Mouse (Mus musculus): ENCODE measurements around the gene Grasp. TPM values are rescaled to one million over a fixed set of nuclear protein-coding genes. Genes with fewer than 3 reads are reported as not detected.

Grasp gene
- polyA plus RNA-seq, 1 experiment from 2014 or later = 4.1 TPM

DNA sequence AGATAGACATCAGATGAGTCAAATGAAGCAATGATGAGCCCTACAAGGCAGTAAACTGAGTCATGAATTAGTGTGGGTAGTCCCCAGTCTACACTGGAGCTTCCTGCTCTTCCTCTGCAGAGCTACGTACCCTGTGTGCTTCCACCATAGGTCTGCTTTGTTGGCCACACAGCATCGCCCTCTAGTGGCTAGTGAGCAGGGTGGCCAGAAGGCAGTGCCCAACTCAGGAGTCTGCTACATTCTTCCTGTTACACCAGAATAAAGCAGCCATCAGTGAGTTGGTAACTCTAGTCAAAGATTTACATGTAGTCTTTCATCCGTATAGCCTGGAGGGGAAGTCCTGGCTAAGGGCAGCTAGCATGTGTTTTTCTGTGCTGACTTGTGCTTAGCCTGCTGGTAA lies 25.8 kb upstream of the Grasp start:
- H3K36me3 ChIP-seq (ENCODE audit: control insufficient read depth, insufficient read depth, low read length) = peaks cover 50% of the 10 kb centered on the region
- H3K9me3 ChIP-seq (replicated peaks; ENCODE audit: control insufficient read depth, low read length) = no peaks in the 10 kb centered on the region
- H3K27me3 ChIP-seq (ENCODE audit: control insufficient read depth, insufficient read depth, low read length) = no peaks in the 10 kb centered on the region
- H3K27ac ChIP-seq (ENCODE audit: low read depth, low read length) = no peak overlapping the region
- no peak overlapping the region for H3K4me2 ChIP-seq
- 22% methylated on average over 3 of the region's 3 CpGs for WGBS (ENCODE audit: insufficient replicate concordance)
- peak; percentile 70 for ATAC-seq (replicated peaks; ENCODE audit: insufficient number of reproducible peaks, low FRiP score, low TSS enrichment)
- no peak overlapping the region for H3K4me3 ChIP-seq (ENCODE audit: low read depth, low read length)
- H3K9ac ChIP-seq (ENCODE audit: low read depth, low read length) = no peak overlapping the region
- peaks cover 10% of the 10 kb centered on the region for H3K4me1 ChIP-seq (ENCODE audit: control insufficient read depth, insufficient read depth, low read length)

DNA sequence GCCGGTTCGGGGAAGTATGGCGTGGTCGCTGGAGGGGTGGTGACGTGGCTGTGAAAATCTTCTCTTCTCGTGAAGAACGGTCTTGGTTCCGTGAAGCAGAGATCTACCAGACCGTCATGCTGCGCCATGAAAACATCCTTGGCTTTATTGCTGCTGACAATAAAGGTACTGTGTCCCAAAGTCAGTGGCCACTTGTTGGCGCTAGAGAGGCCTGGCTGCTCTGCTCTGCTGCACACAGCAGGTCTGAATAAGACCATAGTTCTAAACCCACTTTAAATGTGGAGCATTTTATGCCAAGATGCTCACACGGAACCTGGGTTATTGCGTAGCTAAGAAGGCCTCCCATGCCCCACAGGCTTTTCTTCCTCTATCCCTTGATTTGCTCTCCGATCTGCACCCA lies 25.1 kb upstream of the Grasp start:
- Histone ChIP-seq H3K4me3 (ENCODE audit: low read depth, low read length) (no peak overlapping the region), H3K27ac (ENCODE audit: low read depth, low read length) (no peak overlapping the region), H3K27me3 (ENCODE audit: control insufficient read depth, insufficient read depth, low read length) (no peaks in the 10 kb centered on the region), H3K9ac (ENCODE audit: low read depth, low read length) (no peak overlapping the region), H3K4me2 (no peak overlapping the region), H3K9me3 (replicated peaks; ENCODE audit: control insufficient read depth, low read length) (no peaks in the 10 kb centered on the region), H3K4me1 (ENCODE audit: control insufficient read depth, insufficient read depth, low read length) (peaks cover 4% of the 10 kb centered on the region), H3K36me3 (ENCODE audit: control insufficient read depth, insufficient read depth, low read length) (peaks cover 50% of the 10 kb centered on the region)
- 88% methylated on average over 14 of the region's 14 CpGs for WGBS (ENCODE audit: insufficient replicate concordance)
- no peak for ATAC-seq (replicated peaks; ENCODE audit: insufficient number of reproducible peaks, low FRiP score, low TSS enrichment)

DNA sequence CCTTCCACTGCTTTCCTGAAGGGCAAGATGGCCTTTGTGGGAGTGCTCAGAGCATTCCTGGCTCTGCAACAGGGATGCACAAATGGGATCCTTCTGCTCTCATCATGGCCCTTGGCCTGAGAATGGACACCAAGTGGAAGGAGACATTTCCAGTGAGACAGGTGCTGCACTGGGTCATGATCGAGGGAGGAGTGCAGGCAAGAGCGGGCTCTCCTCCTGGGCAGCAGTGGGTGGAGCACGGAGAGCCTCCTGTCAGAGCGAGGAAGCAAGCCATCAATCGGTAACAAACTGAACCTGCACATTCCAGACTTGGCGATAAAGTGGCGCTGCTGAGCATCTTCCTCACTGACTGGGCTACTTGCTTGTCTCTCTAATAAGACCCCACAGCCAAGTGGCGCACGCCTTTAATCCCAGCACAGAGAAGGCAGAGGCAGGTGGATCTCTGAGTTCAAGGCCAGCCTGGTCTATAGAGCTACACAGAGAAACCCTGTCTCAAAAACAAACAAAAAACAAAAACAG lies 23.2 kb upstream of the Grasp start:
- no peak for ATAC-seq (replicated peaks; ENCODE audit: insufficient number of reproducible peaks, low FRiP score, low TSS enrichment)
- Histone ChIP-seq H3K9ac (ENCODE audit: low read depth, low read length) (no peak overlapping the region), H3K27me3 (ENCODE audit: control insufficient read depth, insufficient read depth, low read length) (no peaks in the 10 kb centered on the region), H3K4me1 (ENCODE audit: control insufficient read depth, insufficient read depth, low read length) (no peaks in the 10 kb centered on the region), H3K4me2 (no peak overlapping the region), H3K36me3 (ENCODE audit: control insufficient read depth, insufficient read depth, low read length) (peaks cover 46% of the 10 kb centered on the region), H3K4me3 (ENCODE audit: low read depth, low read length) (no peak overlapping the region), H3K9me3 (replicated peaks; ENCODE audit: control insufficient read depth, low read length) (no peaks in the 10 kb centered on the region), H3K27ac (ENCODE audit: low read depth, low read length) (no peak overlapping the region)
- 96% methylated on average over 9 of the region's 9 CpGs for WGBS (ENCODE audit: insufficient replicate concordance)

DNA sequence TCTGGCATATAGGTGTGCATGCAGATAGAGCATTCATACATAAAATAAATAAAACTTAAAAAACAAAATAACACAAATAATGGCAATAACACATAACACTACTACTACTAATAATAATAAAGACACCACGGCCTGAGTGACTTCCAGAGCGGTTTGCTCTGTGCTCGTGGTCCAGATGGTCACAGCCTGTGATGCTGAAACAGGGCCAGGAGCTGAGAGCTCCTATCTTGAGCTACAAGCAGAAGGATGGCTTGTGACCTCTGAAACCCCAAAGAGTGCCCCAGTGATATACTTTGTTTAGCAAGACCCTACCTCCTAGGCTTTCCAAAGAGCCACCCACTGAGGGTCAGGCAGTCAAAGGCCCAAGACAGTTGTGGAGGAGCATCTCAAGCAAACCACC lies 22.6 kb upstream of the Grasp start:
- no peaks in the 10 kb centered on the region for H3K27me3 ChIP-seq (ENCODE audit: control insufficient read depth, insufficient read depth, low read length)
- no peak overlapping the region for H3K27ac ChIP-seq (ENCODE audit: low read depth, low read length)
- no peaks in the 10 kb centered on the region for H3K4me1 ChIP-seq (ENCODE audit: control insufficient read depth, insufficient read depth, low read length)
- no peak overlapping the region for H3K4me3 ChIP-seq (ENCODE audit: low read depth, low read length)
- no peaks in the 10 kb centered on the region for H3K9me3 ChIP-seq (replicated peaks; ENCODE audit: control insufficient read depth, low read length)
- 98% methylated on average over 3 of the region's 3 CpGs for WGBS (ENCODE audit: insufficient replicate concordance)
- H3K9ac ChIP-seq (ENCODE audit: low read depth, low read length) = no peak overlapping the region
- no peak for ATAC-seq (replicated peaks; ENCODE audit: insufficient number of reproducible peaks, low FRiP score, low TSS enrichment)
- no peak overlapping the region for H3K4me2 ChIP-seq
- peaks cover 46% of the 10 kb centered on the region for H3K36me3 ChIP-seq (ENCODE audit: control insufficient read depth, insufficient read depth, low read length)

DNA sequence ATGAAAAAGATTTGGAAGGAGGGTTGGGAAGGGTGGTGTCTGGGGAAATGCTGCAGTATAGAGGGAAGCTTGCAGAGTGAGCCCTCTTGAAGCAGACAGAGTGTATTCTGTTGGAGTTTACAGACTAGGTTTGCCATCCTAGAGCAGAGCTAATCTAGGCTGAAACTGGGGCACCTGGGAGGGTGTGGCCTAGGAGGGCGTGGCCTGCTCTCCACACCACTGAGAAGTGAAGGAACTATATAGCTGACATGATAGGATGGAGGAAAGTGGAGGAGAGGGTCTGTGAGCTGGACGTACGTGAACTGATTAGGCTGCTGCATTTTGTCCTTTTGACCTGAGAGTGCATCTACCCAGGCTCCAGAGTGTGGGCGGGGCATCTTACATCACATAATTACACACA lies 20.3 kb upstream of the Grasp start:
- H3K4me1 ChIP-seq (ENCODE audit: control insufficient read depth, insufficient read depth, low read length) = no peaks in the 10 kb centered on the region
- no peak overlapping the region for H3K27ac ChIP-seq (ENCODE audit: low read depth, low read length)
- H3K36me3 ChIP-seq (ENCODE audit: control insufficient read depth, insufficient read depth, low read length) = peaks cover 43% of the 10 kb centered on the region
- no peaks in the 10 kb centered on the region for H3K9me3 ChIP-seq (replicated peaks; ENCODE audit: control insufficient read depth, low read length)
- H3K4me3 ChIP-seq (ENCODE audit: low read depth, low read length) = no peak overlapping the region
- no peak overlapping the region for H3K9ac ChIP-seq (ENCODE audit: low read depth, low read length)
- 68% methylated on average over 4 of the region's 4 CpGs for WGBS (ENCODE audit: insufficient replicate concordance)
- no peak overlapping the region for H3K4me2 ChIP-seq
- no peak for ATAC-seq (replicated peaks; ENCODE audit: insufficient number of reproducible peaks, low FRiP score, low TSS enrichment)
- H3K27me3 ChIP-seq (ENCODE audit: control insufficient read depth, insufficient read depth, low read length) = no peaks in the 10 kb centered on the region

DNA sequence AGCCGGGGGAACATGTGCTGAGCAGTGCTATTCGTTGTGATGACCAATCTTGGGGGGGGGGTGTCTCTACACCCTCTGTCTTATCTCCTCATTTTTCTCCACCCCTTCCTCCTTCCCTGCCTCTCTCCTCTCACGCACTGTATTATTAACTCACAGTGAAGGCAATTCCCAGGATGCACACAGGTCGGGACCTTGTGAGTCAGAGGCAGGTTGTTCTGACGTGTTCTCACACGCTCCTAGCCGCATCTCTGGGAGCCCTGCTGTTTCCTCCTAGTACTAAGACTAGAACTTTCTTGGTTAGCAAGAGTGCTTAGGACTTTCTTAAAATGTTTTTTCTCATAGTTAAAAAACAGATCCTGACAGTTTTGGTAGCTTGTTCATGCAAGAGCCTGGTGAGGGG lies 19.2 kb upstream of the Grasp start:
- ATAC-seq (replicated peaks; ENCODE audit: insufficient number of reproducible peaks, low FRiP score, low TSS enrichment) = no peak
- peaks cover 38% of the 10 kb centered on the region for H3K36me3 ChIP-seq (ENCODE audit: control insufficient read depth, insufficient read depth, low read length)

DNA sequence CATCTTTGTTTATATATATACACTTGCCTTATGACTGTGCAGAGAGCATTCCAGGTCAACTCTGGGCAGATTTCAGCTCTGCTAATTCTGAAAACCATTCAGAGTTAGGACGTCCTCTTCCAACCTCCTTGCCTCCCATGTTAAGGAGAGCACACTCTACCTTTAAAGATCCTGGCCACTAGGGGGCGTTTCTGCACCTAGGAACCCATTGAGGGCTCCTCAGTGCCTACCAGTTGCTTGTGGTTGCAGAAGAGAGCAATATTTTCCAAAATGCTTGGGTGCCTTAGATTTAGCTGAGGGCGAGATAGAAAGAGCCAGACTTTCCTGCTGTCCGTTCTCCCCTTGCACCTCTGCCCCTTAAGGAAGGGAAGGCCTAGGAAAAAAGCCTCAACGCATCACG lies 13.8 kb upstream of the Grasp start:
- ATAC-seq (replicated peaks; ENCODE audit: insufficient number of reproducible peaks, low FRiP score, low TSS enrichment) = no peak

More for the DNA sequence above, 19.2 kb upstream of the Grasp start:
- H3K4me2 ChIP-seq = no peak overlapping the region
- H3K27ac ChIP-seq (ENCODE audit: low read depth, low read length) = no peak overlapping the region
- no peaks in the 10 kb centered on the region for H3K27me3 ChIP-seq (ENCODE audit: control insufficient read depth, insufficient read depth, low read length)
- no peak overlapping the region for H3K4me3 ChIP-seq (ENCODE audit: low read depth, low read length)
- no peak overlapping the region for H3K9ac ChIP-seq (ENCODE audit: low read depth, low read length)
- WGBS (ENCODE audit: insufficient replicate concordance) = 82% methylated on average over 7 of the region's 7 CpGs
- no peaks in the 10 kb centered on the region for H3K4me1 ChIP-seq (ENCODE audit: control insufficient read depth, insufficient read depth, low read length)
- no peaks in the 10 kb centered on the region for H3K9me3 ChIP-seq (replicated peaks; ENCODE audit: control insufficient read depth, low read length)

DNA sequence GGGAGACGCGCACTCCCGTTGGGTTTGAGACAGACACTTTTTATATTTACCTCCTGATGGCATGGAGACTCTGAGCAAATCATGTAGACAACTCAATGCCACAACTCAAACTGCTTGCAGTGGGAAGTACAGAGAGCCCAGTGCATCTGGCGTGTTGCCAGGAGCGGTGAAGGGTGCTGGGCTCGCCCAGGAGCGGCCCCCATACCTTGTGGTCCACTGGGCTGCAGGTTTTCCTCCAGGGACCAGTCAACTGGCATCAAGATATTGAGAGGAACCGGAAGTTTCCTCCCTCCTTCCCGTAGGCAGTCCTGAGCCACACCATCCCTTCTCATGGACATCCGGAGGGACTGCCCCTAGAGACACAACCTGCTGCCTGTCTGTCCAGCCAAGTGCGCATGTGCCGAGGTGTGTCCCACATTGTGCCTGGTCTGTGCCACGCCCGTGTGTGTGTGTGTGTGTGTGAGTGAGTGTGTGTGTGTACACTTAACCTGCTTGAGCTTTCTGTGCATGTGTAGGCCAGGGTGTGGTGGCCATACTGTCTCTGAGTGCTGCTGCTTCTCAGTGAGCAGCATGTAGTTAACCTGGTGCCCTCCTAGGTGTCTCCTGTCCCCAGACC lies 12.9 kb upstream of the Grasp start:
- Histone ChIP-seq H3K27ac (ENCODE audit: low read depth, low read length) (no peak overlapping the region), H3K27me3 (ENCODE audit: control insufficient read depth, insufficient read depth, low read length) (no peaks in the 10 kb centered on the region), H3K9ac (ENCODE audit: low read depth, low read length) (no peak overlapping the region), H3K4me1 (ENCODE audit: control insufficient read depth, insufficient read depth, low read length) (no peaks in the 10 kb centered on the region), H3K4me2 (no peak overlapping the region), H3K9me3 (replicated peaks; ENCODE audit: control insufficient read depth, low read length) (no peaks in the 10 kb centered on the region), H3K4me3 (ENCODE audit: low read depth, low read length) (no peak overlapping the region), H3K36me3 (ENCODE audit: control insufficient read depth, insufficient read depth, low read length) (peaks cover 14% of the 10 kb centered on the region)
- WGBS (ENCODE audit: insufficient replicate concordance) = 93% methylated on average over 14 of the region's 14 CpGs
- ATAC-seq (replicated peaks; ENCODE audit: insufficient number of reproducible peaks, low FRiP score, low TSS enrichment) = no peak

More for the DNA sequence above, 13.8 kb upstream of the Grasp start:
- Histone ChIP-seq H3K27ac (ENCODE audit: low read depth, low read length) (no peak overlapping the region), H3K36me3 (ENCODE audit: control insufficient read depth, insufficient read depth, low read length) (peaks cover 17% of the 10 kb centered on the region), H3K9me3 (replicated peaks; ENCODE audit: control insufficient read depth, low read length) (no peaks in the 10 kb centered on the region), H3K4me2 (no peak overlapping the region), H3K9ac (ENCODE audit: low read depth, low read length) (no peak overlapping the region), H3K4me3 (ENCODE audit: low read depth, low read length) (no peak overlapping the region), H3K4me1 (ENCODE audit: control insufficient read depth, insufficient read depth, low read length) (no peaks in the 10 kb centered on the region), H3K27me3 (ENCODE audit: control insufficient read depth, insufficient read depth, low read length) (no peaks in the 10 kb centered on the region)
- 63% methylated on average over 6 of the region's 6 CpGs for WGBS (ENCODE audit: insufficient replicate concordance)

DNA sequence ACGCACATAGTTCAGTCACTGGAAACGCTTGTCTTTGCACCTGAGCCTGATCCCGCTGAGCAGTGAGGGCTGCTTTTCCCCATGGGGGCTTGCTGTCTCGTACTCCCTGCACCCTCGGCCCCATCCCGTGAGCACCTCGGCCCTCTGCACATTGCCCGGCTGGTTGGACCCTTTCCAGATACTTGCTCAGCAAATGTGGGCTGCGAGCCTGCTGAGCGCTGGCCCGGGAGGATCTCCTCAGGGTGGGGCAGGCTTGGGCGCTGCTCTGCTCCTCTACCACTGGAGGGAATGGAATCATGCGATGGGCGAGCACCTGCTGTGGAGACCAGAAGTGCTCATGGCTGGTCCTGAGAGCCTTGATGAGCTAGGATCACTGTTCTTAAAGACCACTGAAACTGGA lies 11.6 kb upstream of the Grasp start:
- no peak overlapping the region for H3K4me2 ChIP-seq
- no peaks in the 10 kb centered on the region for H3K4me1 ChIP-seq (ENCODE audit: control insufficient read depth, insufficient read depth, low read length)
- ATAC-seq (replicated peaks; ENCODE audit: insufficient number of reproducible peaks, low FRiP score, low TSS enrichment) = no peak
- H3K4me3 ChIP-seq (ENCODE audit: low read depth, low read length) = no peak overlapping the region
- 84% methylated on average over 14 of the region's 14 CpGs for WGBS (ENCODE audit: insufficient replicate concordance)
- no peak overlapping the region for H3K27ac ChIP-seq (ENCODE audit: low read depth, low read length)
- H3K9ac ChIP-seq (ENCODE audit: low read depth, low read length) = no peak overlapping the region
- H3K9me3 ChIP-seq (replicated peaks; ENCODE audit: control insufficient read depth, low read length) = no peaks in the 10 kb centered on the region
- no peaks in the 10 kb centered on the region for H3K27me3 ChIP-seq (ENCODE audit: control insufficient read depth, insufficient read depth, low read length)
- H3K36me3 ChIP-seq (ENCODE audit: control insufficient read depth, insufficient read depth, low read length) = peaks cover 11% of the 10 kb centered on the region

All from heart, embryonic 11.5 days (tissue).